Mouse (Mus musculus) cerebellum, postnatal 4 days (tissue): ENCODE measurements around the gene Neurl3.

Experiments
- DNase-seq, 2 experiments: peaks; one replicate each; pipeline ENCODE4 v3.0.0; 2022; ENCODE audit warnings: low spot score in 2 of 2, mixed read lengths in 1 of 2

Gene Neurl3

DNA sequence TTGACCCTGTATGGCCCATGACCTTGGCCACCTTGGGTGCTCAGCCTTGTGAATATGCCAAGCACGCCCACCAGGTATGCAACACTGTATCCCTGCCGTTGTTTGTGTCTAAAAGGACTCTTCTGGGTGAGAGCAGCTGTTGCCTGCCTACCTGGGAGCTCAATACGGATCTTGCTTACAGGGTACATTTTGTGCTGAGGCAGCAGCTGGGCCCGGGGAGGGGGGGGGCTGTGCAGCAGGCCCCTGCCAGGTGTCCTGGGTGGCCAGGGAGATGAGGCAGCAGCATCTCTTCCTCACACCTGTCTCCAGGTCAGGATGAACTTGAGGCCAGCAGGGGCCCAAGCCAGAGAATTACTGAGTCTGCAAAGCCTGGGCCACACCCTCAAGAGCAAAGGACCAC is 23.6 kb upstream of the Neurl3 start:
- no peak for DNase-seq

DNA sequence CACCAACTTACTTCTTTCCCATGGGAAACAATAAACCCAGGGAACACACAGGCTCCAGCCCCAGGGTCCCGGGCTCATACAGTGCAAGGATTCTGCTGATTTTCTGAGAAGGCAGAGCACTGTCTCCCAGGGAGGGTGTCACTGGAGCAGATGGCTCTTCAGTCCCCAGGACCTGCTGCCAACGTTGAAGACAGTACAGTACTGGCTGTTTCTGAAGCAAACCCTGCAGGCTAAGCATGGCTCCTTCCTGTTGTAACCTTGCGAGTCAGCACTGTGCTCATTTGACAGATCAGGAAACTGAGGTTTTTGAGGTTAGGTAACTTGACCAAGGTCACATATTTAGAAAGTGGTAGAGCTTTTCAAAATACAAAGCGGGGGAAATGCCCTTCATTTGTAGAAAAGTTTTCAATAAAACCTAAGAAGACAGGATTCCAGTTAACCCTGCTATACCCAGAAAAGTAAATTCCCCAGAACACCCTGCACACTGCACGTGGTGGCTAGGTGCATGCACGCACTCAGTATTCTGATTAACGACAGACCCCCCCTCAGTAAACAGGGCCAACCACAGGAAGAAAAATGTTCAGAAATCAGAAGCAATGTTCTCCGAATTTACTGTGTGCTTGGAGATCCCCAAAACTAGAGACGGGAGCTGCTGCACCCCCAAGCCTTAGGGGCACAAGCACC is 22.1 kb upstream of the Neurl3 start:
- DNase-seq: no peak

DNA sequence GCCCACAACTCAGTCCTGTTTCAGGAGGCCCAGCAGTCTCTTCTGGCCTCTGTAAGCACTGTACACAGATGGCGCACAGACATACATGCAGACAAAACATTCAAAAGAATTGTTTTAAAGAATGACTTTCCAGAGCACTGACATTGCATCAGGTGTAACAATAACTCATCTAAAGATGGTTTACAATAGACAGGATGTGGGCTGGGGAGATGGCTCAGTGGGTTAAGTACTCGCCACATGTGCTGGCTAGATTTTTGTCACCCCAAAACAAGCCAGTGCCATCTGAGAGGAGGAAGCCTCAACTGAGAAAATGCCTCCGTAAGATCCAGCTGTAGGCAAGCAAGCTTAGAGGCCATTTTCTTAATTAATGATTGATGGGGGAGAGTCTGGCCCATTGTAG is 19.9 kb upstream of the Neurl3 start:
- DNase-seq: no peak

DNA sequence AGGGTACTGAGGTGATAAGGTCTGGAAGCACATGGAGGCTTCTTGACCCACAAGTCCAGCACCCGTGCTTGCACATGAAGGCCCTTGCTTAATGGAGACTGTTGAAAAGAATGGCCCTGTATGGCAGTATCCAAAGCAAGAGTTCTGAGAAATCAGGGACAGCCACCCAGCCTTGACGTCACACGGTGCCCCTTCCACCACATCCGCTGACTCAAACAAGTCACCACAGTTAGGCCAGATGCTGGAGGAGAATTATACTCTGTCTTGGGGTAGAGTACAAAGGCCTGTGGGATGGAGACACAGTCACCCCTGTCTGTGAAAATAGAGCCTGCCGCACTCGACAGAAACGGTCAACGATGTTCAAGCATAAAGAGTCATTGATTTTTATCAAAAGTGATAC is 19.0 kb upstream of the Neurl3 start:
- no peak for DNase-seq

DNA sequence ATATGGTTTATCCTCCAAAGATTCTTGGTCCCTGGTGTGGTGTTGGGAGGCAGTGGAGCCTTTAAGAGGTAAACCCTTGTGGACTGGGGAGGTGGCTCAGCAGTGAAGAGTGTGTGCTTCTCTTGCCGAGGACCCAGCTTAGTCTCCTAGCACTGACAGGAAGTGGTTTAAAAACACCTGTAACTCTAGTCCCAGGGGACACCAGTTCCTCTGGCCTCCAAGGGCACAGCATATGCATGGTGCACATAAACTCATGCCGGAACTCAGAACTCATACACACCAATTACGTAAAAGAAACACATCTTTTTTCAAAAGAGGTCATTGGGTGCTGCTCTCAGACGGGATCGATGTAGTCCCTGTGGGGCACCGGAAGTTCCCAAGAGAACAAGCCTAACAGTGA is 7.4 kb upstream of the Neurl3 start:
- no peak for DNase-seq

DNA sequence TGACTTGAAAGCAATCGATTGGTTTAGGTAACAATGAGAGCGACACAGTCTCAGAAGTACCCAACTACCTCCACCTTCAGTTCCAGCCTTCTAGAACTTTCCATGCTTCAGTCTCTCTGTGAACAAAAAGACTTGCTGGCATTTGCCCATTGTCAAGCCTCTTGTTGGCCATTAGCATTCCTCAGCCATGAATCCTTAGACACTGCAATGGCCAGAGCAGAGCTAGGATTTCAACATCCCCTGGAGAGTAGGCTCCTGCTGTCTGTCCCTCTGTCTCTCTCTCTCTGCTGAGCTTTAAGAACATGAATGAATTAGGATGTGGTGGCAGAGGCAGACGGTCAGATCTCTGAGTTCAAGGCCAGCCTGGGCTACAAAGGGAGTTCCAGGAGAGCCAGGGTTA is 6.5 kb upstream of the Neurl3 start:
- no peak for DNase-seq

DNA sequence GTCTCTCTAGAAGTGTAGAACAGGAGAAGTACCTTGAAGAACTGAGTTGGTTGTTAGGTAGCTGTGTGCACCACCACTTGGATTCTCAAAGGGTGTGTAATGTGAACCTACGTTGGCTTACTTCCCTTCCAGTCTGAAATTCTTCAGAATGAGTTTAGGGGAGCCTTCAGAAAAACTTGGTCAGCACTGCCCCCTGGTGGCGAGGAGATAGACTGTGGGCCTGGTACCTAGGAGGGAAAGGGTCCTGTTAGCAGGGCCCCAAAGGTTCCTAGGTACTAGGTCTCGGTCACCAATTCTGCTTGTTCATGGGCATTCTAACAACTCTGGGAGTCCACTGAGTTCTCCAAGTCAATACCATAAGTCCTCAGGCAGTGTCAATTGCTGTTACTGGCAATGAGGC is 4.7 kb upstream of the Neurl3 start:
- peak; percentile 80 to 82 for DNase-seq

DNA sequence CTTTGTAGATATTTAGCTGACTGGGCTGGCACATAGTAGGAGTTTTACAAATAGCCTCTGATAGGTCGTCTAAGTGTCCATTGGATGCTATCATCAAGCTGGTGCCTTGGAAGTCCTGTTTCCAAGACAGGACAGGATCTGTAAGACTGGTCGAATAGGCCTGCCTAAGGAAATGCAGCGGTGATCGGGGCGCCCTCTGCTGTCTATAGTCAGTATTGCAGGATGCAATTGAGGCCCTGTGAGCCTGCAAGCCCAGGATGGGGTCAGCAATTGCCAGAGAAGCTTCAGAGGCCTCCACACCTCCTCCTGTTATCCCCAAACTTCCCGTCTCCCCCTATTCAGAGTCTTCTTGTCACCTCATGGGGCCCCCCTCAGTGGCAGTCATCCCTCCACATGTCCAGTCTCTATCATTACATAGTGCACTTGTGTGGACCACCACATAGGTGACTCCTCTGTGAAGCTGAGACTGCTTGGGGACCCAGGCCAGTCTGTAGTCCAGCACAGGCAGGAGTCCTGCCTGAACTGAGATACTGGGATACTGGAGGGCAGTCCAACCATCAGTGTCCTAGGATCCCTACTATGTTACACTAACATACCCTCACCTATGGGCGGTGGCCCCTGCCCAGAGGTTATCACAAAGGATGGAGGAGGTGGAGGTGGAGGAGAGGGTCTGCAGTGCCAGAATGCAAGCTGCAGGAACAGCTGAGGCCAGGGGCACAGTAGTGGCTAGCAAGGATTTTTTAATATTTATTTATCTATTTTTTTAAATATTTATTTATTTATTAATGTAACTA is 3.0 kb upstream of the Neurl3 start:
- peak; percentile 65 to 79 for DNase-seq

DNA sequence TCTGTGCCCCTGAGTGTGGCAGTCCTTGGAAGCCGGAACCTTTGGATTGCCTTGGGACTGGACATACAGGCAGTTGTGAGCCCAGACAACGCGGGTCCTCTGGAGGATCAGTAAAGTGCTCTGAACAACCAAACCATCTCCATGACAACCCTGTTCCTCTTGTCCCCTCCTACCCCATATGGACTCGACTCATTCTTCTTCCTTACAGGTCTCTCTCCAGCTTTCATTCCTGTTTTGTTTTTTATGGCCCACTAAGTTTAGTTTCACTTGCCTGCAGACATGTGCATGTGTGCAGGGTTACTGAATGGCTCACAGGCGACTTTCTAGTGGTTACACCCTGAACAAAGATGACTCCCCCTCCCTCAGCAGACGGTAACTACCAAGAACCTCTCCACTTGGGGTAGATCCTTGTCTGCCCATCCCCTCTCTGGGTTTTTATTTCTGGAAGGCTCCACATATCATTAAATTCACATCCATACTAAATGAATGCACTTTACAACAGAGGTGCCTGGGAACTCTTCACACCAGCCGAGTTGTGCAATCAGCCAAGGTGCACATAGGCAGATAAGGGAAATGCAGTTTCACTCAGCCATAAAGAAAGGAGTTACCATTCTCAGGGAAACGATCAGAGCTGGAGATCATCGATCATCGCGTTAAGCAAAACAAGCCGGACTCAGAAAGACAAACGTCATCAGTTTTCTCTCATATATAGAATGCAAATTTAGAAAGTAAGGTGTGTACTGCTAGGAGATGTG is 1.3 kb upstream of the Neurl3 start:
- DNase-seq: no peak

DNA sequence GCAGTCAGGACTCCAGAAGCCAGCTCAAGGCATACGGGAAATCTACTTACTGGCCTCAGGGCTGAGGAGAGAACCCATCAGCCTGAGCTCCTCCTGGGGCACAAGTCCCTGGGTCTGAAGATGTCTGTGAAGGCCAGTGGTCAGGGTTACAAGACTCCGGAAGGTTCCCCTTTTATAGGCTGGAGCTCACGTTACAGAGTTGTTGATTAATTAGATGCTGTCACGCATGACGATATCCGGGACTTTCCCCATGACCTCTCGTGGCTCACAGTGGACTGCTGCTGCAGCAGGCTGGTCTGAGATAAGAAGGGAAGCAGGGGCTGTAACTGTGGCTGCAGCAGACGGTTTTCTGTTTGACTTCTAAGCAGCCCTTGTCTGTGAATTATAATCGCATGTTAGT is 1.2 kb downstream of the Neurl3 start:
- DNase-seq: no peak

DNA sequence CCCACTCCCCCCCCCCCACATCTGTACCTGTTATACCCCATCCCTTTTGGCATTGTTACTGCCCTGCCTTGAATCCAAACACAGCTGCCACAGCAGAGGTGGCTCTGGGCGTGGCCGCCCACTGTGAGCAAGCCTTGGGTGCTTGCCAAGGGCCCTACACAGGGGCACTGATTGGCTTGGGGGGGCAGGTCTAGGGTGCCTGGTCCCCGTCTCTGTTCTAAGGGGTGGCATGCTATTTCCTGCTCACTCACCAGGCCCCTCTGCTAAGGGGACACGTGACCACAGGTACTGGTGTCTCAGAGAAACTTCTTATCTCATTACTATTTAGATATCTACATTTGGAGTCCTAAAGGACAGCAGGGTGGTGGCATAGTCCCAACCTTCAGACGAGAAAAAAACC is 1.9 kb downstream of the Neurl3 start:
- no peak for DNase-seq

DNA sequence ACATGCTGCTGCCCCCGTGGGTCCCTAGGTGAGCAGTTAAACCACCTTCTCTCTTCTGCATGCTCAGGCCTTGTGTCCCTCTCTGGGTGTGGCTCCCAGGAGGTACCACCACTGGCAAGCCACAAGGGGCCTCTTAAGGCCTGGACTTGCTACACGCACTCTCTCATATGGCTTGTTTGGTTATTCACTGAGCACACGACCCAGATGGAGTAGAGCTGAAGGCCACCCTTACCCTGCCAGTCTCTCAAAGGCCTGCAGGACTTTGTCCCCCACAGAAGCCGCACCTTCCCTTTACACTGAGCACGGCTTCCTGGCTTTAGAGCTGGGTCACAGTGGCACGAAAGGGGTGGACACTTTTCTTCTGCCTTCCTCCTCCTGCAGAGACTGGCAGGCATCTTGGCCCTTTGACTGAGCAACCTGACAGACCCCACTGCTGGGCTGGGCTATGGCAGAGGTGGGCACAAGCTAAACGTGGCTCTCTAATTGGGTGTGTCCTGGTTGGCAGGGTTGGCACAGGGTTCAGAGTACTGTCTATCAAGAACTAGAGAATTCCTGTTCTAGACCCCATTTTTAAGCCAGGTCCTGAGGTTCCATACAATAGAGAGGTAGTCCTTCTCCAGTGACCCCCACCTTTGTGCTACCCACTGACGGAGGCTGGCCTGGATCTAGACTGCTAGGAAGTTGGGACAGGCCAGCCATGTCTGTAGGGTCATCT is 2.8 kb downstream of the Neurl3 start:
- DNase-seq: no peak

DNA sequence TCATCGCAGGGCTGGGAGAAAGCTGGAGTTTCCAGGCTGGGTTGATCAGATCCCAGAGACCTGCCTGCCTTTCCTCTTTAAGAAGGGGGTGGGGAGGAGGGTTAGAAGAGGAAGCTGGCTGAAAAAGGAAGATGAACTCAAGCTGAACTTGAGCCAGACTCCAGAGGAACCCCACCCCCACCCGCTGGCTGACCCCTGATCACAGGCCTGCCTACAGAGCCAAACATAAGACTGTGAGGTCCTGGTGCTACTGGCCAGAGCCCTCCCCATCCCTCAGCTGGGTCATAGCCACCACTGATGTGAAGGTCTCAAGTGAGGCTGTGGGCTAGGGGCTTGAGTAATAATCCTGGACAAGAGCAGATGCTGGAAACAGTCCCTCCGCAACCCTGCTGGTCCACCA is 3.8 kb downstream of the Neurl3 start:
- DNase-seq: no peak

DNA sequence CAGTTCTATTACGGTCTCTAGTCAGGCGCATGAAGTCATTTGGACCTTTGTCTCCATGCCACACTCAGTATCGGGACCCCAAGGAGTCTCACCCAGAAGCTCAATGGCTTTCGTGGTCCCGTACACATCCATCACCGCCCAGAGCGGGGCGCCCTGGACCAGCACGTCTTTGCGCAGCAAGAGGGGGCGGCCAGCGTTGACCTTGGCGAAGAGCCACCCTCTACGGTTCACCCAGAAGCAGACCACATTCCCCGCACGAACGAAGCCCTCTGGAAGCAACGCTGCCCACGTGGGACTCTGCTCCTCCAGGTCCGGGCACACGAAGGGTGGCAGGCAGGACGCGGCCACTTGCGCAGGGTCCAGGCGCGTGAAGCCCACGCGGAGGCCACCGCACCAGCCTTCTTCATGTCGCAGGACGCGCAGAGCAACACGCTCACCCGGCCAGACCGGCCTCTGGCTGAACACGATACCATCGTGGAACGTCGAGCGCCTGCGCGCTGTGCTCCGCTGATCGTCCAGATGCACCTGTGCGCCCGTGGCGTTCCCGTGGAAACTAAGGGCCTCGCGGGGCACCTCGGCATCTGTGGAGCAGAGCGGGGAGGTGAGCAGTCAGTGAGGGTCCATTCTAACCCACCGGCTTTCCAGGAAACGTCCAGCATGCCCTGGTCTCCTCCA is 5.2 kb downstream of the Neurl3 start:
- no peak for DNase-seq

DNA sequence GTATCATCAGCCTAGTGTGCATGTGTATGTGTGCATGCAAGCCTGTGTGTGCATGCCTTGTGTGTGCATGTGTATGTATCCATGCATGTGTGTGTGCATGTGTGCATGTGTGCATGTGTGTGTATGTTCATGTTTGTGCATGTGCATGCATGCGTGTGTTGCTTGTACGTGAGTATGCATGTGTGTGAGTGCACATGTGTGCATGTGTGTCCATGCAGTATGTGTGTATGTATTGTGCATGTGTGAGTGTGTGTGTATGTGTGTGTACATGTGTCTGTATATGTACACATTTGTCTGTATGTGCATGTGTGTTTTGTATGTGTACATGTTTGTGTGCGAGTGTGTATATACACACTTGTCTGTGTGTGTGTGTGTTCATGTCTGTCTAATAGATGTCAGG is 6.9 kb downstream of the Neurl3 start:
- DNase-seq: no peak

DNA sequence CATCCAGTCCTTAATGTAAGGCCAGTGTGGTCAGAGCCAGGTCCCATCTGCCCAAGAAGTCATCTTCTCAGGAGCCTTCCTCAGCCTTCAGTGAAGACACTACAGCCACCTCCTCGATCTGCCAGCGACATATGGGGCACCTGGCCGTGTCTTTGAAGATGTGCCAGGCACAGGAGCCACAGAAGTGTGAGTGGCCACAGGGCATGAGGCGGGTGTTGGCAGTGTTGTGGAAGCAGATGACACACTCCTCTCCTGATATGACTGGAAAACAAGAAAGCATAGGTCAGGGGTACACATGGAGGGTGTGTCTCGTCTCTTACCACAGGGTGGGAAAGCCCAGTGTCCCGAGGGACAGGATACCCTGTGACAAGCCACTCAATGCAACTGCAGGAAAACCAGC is 8.2 kb downstream of the Neurl3 start:
- DNase-seq: no peak

DNA sequence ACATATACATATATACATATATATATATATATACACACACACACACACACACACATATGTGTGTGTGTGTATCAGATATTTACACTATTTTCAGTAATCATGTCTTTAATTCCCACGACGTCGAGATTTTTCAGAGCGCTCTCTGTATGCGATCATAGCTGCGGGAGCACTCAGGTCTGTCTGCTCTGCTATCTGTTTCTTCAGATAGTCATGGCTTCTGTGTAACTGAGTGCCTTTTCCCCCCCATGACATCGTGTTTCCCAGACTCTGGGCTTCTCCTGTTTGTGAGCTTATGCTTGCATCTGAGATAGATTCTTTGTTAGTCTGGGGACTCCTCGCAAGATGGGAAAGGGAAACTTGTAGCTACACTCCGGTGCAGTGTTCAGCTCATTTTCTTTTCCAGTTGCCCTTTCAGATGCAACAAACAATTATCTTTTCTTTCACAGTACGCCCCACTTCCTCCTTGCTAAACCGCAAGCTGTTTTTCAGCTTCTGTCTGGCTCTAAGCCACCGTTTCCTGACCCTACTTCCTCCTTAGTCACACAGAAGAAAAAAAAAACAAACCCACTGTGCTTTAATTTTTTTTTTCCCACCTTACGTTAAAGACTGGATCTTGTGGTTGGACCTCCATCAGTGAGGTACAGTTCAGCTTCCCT is 10.5 kb downstream of the Neurl3 start:
- no peak for DNase-seq

DNA sequence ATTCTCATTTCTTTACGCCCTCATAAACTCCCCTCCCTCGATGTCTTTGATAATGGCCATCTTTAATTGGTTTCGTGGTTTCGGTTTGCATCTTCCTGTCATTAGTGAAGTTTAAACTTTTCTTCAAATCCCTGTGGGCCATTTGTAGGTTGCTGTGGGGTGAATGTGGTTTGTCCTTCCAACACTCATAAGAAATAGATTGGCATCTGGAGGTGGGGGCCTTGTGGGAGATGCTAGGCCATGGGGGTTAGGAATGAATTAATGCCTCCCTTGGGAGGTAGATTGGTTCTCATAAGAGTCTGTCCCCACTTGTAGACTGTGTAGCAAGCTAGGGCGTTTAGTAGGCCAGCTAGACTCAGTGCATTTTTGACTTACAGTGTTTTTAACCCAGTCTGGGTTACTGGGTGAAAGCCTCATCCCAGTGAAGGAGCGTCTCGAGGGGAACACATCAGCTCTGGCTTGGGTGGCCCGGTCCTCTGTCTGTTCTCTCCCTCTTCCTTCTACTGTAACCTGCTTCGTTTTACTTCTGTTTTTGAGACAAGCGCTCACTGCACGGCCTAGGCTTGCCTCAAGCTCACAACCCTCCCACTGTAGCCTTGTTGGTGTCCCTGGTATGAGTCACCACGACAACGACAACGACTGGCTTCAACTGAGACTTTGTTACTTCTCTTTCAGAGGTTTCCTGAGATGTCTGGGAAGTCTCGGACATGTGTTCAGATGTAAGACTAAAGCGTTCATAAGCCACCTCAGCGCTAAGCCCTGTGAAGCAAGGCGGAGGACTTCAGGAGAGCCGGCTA is 12.6 kb downstream of the Neurl3 start:
- DNase-seq: no peak

DNA sequence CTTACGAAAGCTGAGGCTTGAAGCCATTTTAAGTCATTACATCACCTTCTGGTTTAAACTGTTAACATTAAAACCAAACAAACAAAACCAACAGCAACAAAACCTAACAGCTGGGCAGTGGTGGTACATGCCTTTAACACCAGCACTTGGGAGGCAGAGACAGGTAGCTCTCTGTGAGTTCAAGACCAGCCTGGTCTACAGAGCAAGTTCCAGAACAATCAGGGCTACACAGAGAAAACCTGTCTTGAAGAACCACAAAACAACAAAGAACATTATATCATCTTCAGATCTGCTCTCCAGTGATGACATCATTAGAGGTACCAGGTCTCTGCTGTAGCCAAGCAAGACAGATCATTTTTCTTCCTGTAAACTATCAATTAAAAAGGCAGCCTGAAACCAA is 14.1 kb downstream of the Neurl3 start:
- no peak for DNase-seq

DNA sequence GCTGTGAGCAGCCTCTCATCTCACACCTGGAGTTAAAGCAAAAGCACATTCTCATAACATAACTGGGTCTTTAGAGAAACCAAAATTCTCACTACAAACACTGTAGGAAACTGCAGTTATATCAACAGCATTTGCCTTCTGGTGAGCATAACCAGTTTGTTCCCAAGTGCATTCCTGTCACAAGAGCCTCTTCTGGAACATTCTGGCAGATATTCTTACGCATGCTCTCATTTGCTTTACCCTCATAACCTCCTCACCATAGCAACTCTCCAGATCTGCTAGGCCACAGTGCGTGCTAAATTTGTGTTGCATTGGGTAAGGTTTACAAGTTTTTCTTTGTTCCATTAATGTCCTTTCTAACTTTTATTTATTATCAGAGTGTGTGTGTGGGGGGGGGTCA is 15.2 kb downstream of the Neurl3 start:
- DNase-seq: no peak
